Mouse (Mus musculus) spleen, postnatal 0 days (tissue): ENCODE results near the gene LTO1. TPM values are rescaled to one million over a fixed set of nuclear protein-coding genes. Genes with fewer than 3 reads are reported as not detected.

Experiments used
- polyA plus RNA-seq: library from polyadenylated mRNA; unstranded; fragments of >200 nt; fragmentation: Nextera tagmentation; extraction: Ambion mirVana; gene quantifications from 2 replicates; pipeline ENCODE4 v1.2.1, GENCODE M21; 2015

Gene LTO1
- 13.4 and 14.6 TPM in 2 replicates for polyA plus RNA-seq

DNA sequence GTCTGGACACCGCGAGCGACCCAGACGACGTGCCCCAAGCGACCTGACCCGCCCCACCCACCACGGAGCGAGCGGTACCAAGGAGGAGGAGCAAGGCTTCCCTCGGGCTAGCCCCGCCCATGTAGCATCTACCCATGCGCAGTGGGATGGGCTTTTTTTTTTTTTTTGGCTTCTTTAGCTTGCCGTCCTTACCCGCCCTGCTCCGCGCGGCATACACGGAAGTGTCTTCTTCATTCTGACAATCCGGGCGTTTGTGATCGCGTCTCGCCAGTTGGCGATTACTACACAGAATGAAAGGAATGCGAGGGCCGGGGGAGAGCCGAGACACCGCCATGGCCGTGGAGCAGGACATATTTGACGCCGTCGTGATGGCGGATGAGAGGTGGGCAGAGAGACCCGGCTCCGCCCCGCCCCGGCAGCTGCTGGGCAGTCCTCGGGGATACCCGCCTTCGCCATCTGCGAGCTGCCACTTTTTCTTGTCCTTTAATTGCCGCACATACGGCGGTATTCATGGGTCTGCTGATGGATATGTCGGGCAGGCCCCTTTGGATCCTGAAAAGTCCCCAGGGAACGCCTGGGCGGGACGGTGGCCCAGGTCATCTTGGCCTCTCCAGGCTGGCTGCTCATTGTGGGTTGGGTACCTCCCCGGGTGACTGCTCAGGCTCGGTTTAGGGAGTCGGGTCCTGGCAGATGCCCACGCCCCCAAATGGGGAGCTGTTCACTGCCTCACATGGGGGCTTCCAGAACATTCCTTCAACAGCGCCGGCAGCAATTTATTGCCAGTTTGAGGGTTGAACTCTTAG, at the start of gene LTO1:
LTO1 (plus strand) TSS at position 153 of the 803 bp plus-strand sequence.

DNA sequence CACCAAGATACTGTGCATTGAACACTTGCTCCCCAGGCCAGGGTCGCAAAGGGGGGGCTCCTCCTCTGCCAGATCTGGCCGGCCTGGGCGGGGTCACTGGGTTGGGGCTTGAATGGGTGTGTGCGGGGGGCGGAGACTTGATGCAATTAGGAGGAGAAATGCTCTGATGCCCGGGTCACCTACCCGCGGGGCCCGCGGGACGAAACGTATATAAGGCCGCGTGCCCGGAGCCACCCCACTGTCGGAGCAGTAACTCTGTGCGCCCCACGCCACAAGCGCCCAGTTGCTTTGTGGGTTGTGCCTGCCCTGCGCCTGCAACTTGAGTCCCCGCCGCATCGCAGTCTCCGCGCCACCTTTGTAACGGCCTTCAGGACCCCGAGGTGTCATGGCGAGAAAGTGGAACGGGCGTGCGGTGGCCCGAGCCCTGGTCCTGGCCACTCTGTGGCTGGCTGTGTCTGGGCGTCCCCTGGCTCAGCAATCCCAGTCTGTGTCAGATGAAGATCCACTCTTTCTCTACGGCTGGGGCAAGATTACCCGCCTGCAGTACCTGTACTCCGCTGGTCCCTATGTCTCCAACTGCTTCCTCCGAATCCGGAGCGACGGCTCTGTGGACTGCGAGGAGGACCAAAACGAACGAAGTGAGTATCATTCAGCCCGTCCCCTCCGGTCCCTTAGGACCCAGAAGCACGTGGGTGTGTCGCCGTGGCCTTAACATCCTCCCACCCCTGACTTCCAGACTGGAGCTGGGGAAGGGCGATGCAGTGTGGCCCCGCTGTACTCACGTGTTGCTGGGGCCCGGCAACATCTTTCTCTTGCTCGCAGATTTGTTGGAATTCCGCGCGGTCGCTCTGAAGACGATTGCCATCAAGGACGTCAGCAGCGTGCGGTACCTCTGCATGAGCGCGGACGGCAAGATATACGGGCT, 18.3 kb upstream of the LTO1 start, which contains the start of gene Fgf15:
Fgf15 (plus strand) TSS at position 238 of the 925 bp plus-strand sequence.

DNA sequence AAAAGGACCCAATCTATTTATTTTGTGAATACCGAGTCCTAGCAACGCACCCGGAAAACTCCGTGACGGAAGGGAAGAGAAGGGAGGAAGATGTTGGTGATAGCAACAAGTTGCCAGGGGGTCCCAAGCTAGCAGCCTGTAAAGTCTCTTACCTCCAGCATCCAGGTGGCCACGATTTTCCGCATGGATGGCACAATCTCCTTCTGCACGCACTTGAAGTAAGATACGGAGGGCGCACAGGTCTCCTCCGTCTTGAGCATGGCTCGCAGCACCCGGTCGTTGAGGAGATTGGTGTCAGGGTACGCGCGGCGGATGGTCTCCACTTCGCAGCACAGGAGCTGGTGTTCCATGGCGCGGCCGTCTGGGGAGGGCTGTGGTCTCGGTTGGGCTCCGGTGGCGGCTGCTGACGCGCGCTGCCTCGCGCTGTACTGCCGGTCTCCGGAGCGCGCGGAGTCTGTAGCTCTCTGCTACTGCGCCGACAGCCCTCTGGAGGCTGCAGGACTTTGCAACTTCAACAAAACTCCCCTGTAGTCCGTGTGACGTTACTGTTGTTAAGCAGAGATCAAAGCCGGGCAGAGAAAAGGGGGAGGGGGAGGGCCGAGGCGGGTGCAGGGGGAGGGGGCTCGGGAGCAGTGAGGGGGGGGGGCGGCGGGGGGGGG, 24.6 kb downstream of the LTO1 start, which contains the start of gene Ccnd1:
Ccnd1 (minus strand) TSS at position 582 of the 659 bp plus-strand sequence.

Other genes with a start within 250 kb of the LTO1 start
- 5.0 and 5.5 TPM in 2 replicates for gene Ano1, start 163.1 kb upstream of the LTO1 start, polyA plus RNA-seq
- 0.14 and 0.16 TPM in 2 replicates for gene Fgf3, start 77.0 kb upstream of the LTO1 start, polyA plus RNA-seq
- not detected in 2 replicates for gene Fgf4, start 67.7 kb upstream of the LTO1 start, polyA plus RNA-seq
- not detected in 2 replicates for gene Fgf15, start 18.6 kb upstream of the LTO1 start, polyA plus RNA-seq
- gene Ccnd1, start 24.8 kb downstream of the LTO1 start, polyA plus RNA-seq: 14.4 and 16.5 TPM in 2 replicates